Mouse (Mus musculus): Measurements from ENCODE around the gene Nfkbib. TPM values are rescaled to one million over a fixed set of nuclear protein-coding genes. Genes with fewer than 3 reads are reported as not detected.
A peak's percentile ranks its signal among the peaks of the same experiment; 100 is the strongest.

Nfkbib gene
- 25.0 to 46.0 TPM (median 30.1 TPM) in 3 replicates for total RNA-seq (2017)

- no peak for ATAC-seq (replicated peaks; ENCODE audit: insufficient number of reproducible peaks, low FRiP score, low TSS enrichment, poor library complexity, severe bottlenecking)
These were observed at the start of gene Nfkbib for GRCm38 (mm10) chr7:28767462-28767965. Gene Nfkbib (minus strand): TSS chr7:28767512.

DNA sequence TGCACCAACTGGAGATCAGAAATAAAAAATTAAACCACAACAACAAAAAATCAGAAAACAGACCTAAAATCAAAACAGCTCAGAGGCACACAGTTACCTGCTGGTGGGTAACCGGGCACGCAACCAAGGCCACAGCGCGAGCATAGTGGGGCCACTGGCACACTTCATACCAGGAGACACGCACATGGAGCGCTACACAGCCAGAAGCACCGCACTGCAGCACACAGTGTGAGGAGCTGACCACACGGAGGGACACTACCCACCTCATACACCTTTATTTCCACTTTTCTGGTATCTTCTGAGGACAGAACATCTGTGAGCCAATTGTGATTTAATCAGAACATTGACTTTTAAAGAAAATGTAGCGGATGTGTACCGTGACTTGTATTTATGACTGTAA, 49.6 kb upstream of the Nfkbib start:
- no peak for ATAC-seq (replicated peaks; ENCODE audit: insufficient number of reproducible peaks, low FRiP score, low TSS enrichment, poor library complexity, severe bottlenecking)

GRCm38 (mm10) chr7:28816201-28816600, 48.9 kb upstream of the Nfkbib start:
- ATAC-seq (replicated peaks; ENCODE audit: insufficient number of reproducible peaks, low FRiP score, low TSS enrichment, poor library complexity, severe bottlenecking) = 0 out of 2 replicates have a peak, but pooled peaks have one; percentile 4

DNA sequence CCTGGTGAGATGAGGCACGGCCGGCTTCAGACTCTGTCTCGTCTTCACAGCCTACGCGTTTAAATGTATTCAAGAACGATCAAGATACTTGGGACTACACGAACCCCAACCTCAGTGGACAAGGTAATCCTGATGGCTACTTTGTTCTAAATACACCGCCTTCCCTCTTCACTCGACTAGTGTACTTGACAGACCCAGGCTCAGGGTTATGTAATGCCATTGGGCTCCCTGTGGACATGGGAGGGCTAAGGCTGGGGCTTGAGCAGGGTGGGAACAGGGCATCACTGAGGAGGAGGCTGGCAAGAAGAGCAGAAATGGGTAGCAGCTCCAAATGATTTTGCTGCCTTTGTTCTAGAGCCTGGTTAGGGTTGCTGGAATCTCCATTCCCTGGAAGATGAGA, 47.9 kb upstream of the Nfkbib start:
- ATAC-seq (replicated peaks; ENCODE audit: insufficient number of reproducible peaks, low FRiP score, low TSS enrichment, poor library complexity, severe bottlenecking) = no peak

DNA sequence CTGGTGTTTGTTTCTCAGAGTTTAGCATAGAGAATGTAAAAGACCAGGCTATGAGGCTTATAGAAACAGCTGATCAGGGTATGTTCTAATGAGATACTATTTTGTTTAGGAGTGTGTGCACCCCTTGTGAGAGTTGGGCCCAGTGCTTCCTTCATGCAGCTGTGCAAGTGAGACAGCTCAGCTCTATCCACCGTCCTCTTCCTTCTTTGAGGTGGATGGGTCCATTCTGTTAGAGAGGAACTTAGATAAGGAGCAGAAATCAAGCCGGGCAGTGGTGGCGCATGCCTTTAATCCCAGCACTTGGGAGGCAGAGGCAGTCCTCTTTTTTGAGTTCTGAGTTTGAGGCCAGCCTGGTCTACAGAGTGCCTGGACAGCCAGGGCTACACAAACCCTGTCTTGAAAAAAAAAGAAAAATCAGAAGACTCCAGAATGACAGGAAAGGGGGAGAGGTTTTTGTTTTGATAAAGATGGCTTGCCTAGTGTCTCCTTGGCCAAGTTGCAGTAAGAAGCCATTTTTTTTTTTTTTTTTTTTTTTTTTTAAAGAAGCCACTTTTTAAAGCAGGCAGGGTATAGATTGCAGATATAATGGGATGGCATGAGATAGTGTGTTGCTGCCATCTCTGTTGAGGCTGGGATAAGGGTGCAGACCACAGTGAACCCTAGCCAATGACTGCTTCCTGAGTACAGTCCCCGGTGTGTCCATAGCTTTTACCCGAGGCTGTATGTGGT, 47.2 kb upstream of the Nfkbib start:
- ATAC-seq (replicated peaks; ENCODE audit: insufficient number of reproducible peaks, low FRiP score, low TSS enrichment, poor library complexity, severe bottlenecking) = no peak

DNA sequence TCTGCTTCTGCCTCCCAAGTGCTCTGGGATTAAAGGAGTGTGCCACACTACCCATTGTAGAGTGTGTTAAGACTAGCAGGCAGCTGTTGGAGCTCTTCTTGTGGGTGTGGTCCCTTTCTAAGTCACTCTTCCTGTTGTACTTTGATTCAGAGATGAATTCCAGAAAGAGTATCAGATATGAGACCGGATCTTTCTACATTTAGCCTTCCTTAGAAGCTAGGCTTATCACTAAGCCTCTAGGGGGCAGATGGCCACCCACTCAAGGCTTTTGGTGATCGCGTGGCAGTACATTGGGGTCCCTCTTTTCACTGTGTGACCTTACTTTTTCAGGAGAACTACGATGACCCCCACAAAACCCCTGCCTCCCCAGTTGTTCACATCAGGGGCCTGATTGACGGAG, 45.6 kb upstream of the Nfkbib start:
- ATAC-seq (replicated peaks; ENCODE audit: insufficient number of reproducible peaks, low FRiP score, low TSS enrichment, poor library complexity, severe bottlenecking) = no peak

- no peak for ATAC-seq (replicated peaks; ENCODE audit: insufficient number of reproducible peaks, low FRiP score, low TSS enrichment, poor library complexity, severe bottlenecking)
These were observed 45.1 kb upstream of the Nfkbib start for GRCm38 (mm10) chr7:28812436-28812835.

- no peak for ATAC-seq (replicated peaks; ENCODE audit: insufficient number of reproducible peaks, low FRiP score, low TSS enrichment, poor library complexity, severe bottlenecking)
These were observed 44.4 kb upstream of the Nfkbib start for GRCm38 (mm10) chr7:28811640-28812275.

DNA sequence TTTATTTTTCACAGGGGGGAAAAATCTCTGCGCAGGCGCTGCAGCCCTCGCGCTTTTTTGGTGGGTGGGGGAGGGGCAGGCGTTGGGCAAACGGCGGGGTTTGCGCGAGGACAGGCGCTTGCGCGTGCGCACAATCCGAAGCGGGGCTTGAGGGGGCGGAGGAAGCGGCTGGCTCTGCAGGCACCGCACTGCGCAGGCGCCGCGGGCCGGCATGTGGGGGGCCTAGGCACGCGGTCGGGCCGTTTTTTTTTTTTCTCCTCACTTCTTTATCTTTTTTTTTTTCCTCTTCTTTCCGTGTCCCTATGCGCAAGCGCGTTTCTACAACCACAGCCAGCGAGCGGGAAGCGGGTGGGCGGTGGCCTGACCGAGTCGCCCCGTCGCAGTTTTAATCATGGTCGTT, 43.9 kb upstream of the Nfkbib start:
- no peak for ATAC-seq (replicated peaks; ENCODE audit: insufficient number of reproducible peaks, low FRiP score, low TSS enrichment, poor library complexity, severe bottlenecking)

DNA sequence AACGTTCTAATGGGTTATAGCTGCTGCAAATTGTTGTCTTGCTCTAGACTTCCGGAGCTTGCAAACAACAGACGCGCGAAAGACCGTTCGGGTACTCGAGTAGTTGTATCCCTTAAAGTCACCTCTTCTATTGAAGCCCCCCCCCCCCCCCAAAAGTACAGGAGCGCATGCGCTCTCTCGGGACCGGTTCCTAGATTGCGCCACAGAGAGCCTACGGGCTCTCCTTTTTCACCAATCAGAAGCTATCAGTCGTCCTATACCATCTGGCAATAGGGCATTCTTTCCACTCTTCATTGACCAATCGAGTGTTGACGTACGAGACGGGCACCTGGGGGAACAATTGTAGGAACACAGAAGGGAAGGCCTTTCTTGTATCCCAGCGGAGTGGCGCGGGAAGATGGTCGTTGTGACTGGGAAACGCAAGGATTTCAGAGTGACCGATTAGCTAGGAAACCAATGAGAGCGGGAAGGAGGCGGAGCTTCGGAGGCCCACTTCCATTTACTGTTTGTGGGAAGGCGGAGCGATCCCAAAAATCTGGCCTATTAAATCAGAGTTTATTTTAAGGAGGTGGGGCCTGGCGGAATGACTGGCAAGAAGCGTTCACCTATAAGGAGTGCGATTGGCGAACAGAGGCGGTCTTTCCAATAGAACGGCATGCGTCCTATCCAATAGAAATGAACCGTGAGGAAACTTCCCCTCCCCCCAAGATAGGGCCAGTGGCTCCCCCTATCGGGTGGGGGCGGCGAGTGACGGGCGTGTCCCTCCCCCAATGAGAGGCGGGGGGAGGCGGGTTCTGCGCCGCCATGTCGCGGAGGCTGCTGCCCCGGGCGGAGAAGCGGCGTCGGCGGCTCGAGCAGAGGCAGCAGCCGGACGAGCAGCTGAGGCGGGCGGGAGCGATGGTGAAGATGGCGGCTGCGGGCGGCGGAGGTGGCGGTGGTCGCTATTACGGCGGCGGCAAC, 43.1 kb upstream of the Nfkbib start:
- ATAC-seq (replicated peaks; ENCODE audit: insufficient number of reproducible peaks, low FRiP score, low TSS enrichment, poor library complexity, severe bottlenecking) = peak; percentile 75

GRCm38 (mm10) chr7:28809401-28810089, 42.2 kb upstream of the Nfkbib start:
- no peak for ATAC-seq (replicated peaks; ENCODE audit: insufficient number of reproducible peaks, low FRiP score, low TSS enrichment, poor library complexity, severe bottlenecking)

DNA sequence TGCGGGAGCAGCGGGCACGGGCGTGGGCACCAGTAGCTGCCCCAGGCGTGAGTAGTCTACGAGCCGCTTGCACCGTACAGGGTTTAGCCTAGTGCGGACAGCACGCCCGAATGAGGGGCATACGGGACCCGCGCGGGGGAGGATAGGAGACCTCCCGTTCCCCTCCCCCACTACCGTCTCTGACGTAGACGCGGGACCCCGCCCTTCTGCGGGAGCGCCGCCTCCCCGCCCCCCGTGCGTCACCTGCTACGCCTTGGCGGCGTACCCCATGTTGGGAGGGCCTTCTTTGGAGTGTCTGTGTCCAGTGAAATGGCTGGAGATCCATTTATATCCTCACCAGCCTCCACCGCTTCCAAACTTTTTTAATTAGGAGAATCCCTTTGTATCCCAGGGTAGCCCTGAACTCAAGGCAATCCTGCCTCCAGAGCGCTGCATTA, 41.7 kb upstream of the Nfkbib start:
- peak; percentile 52 for ATAC-seq (replicated peaks; ENCODE audit: insufficient number of reproducible peaks, low FRiP score, low TSS enrichment, poor library complexity, severe bottlenecking)

DNA sequence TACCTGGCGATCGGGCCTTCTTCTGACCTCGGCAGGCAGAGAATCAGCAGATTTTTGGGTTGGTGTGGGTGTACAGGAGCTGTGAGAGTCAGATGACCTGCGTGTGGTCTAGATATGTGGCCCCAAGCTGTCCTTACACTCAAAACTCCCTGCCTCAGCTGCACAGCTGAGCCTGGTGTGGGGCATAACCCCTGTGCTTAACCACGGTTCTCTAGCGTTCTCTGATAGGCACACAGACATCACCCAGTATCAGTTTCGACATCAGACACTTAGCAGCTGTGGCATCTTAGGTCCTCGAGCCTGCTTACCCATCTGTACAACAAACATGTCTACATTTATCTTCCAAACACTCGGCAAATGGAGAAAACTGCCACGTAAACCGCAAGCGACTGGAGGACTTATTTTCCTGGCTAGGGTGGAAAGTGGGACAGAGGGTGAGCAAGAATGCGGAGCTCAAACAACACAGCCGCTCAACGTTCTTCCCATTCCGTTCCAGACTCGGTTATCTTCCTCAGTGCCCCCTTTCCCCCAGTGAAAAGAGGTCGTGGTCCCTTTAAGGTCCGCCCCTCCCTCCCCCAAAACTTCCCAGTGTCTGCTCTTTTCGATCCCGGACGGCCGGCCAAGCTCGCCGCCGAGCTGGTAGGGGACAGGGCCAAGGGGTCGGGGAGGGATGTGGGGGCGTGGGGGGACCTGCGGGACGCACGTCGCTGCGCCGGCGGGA, 41.1 kb upstream of the Nfkbib start, which contains the start of gene Hnrnpl:
Hnrnpl (plus strand) TSS at position 321 of the 721 bp plus-strand sequence.
- ATAC-seq (replicated peaks; ENCODE audit: insufficient number of reproducible peaks, low FRiP score, low TSS enrichment, poor library complexity, severe bottlenecking) = peak; percentile 18

DNA sequence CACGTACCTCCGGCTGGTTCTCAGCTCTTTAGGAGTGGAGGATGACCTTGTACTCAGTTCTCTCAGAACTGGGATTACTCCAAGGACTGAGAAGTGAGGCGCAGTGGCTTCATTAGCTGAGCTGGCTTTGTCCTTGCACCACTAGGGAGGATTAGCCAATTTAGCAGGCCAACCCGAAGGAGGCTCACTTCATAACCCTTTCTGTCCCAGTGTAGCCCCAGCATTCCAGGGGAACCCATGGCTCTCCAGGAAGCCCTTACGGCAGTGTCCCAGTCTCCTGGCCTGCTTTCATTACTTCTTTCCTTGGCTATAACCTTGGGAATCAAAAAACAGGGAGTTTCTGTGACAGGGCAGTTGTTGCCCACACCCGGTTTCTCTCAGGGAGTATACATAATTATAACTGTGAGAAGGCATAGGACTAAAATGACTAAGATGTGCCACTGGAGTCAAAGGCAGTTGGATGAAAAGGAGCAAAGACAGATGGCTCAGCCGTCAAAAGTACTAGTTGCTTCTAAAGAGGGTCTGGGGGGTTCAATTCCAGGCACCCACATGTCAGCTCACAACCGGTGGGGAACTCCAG, 40.4 kb upstream of the Nfkbib start:
- no peak for ATAC-seq (replicated peaks; ENCODE audit: insufficient number of reproducible peaks, low FRiP score, low TSS enrichment, poor library complexity, severe bottlenecking)

GRCm38 (mm10) chr7:28806869-28807268, 39.6 kb upstream of the Nfkbib start:
- ATAC-seq (replicated peaks; ENCODE audit: insufficient number of reproducible peaks, low FRiP score, low TSS enrichment, poor library complexity, severe bottlenecking) = no peak

GRCm38 (mm10) chr7:28803756-28804155, 36.4 kb upstream of the Nfkbib start:
- ATAC-seq (replicated peaks; ENCODE audit: insufficient number of reproducible peaks, low FRiP score, low TSS enrichment, poor library complexity, severe bottlenecking) = no peak

DNA sequence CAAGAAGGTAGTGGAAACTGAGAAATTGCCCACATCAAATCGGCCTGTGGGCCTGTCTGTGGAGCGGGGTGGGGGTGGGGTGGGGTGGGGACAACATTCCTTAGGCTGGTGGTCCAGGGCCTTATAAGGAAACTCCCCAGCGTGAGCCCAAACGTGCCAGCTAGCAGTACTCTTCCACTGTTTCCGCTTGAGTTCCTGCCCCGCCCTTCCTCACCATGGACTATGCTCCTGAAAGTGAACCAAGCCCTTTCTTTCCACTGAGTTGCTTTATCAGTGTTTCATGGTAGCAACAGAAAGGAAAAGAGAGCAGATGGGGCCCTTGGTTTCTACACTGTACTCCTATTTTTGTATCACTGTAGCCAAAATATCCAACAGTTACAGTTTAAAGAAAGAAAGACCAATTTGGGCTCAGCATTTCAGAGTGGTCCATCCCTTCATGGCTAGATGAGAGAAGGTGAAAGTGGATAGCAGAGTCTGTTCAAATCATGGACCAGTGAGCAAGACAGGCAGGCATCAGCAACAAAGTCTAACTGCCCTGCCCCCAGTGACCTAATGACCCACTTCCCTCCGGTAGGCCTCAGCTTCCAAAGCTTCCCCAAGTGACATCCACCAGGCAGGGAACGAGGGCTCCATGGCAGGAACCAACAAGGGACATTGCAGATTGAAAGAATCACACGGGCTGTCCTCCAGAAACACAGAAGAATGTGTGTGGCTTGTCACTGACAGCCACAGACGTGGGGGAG, 35.7 kb upstream of the Nfkbib start:
- ATAC-seq (replicated peaks; ENCODE audit: insufficient number of reproducible peaks, low FRiP score, low TSS enrichment, poor library complexity, severe bottlenecking) = no peak
